Mouse (Mus musculus) heart, embryonic 10.5 days (tissue): Measurements from ENCODE around the gene Kansl1l. TPM values are rescaled to one million over a fixed set of nuclear protein-coding genes. Genes with fewer than 3 reads are reported as not detected.

Experiments used
- DNase-seq: peaks from one replicate; pipeline ENCODE4 v3.0.0-alpha.2; 2017; ENCODE audit warnings: low spot score
- H3K27ac ChIP-seq: fragments of 300-500 bp; sonication (generic); 2 replicates; pipeline ENCODE4 v1.5.1; 2016; ENCODE audit warnings: mild to moderate bottlenecking
- H3K27me3 ChIP-seq: fragments of 300-500 bp; sonication (generic); 2 replicates; pipeline ENCODE4 v1.6.1; 2016; ENCODE audit warnings: mild to moderate bottlenecking; ENCODE audit not compliant: poor library complexity, insufficient read depth, severe bottlenecking
- H3K36me3 ChIP-seq: fragments of 300-500 bp; sonication (generic); 2 replicates; pipeline ENCODE4 v1.6.1; 2016; ENCODE audit warnings: mild to moderate bottlenecking, moderate library complexity
- H3K4me1 ChIP-seq: fragments of 300-500 bp; sonication (generic); 2 replicates; pipeline ENCODE4 v1.6.1; 2016; ENCODE audit warnings: mild to moderate bottlenecking
- H3K4me3 ChIP-seq: fragments of 300-500 bp; sonication (generic); 2 replicates; pipeline ENCODE4 v1.5.1; 2016; ENCODE audit warnings: mild to moderate bottlenecking, moderate library complexity
- H3K9me3 ChIP-seq: fragments of 300-500 bp; sonication (generic); 2 replicates; pipeline ENCODE4 v1.6.1; 2016; ENCODE audit warnings: mild to moderate bottlenecking, moderate library complexity
- WGBS: fragments of 180-500 bp; shearing (Covaris S2); methylation state at CpG from one replicate; pipeline ENCODE4 v1.1.7; 2016; 5-methylcytosine and 5-hydroxymethylcytosine counted together
- polyA plus RNA-seq: library from polyadenylated mRNA; unstranded; fragments of >200 nt; fragmentation: Nextera tagmentation; extraction: Ambion mirVana; gene quantifications from 2 replicates; pipeline ENCODE4 v1.2.1, GENCODE M21; 2016

Gene Kansl1l
- polyA plus RNA-seq, result 7.1 and 10.2 TPM in 2 replicates

- Histone ChIP-seq H3K4me1 (peaks cover 8% of the 10 kb centered on the region; the same call in 1 of the 2 replicates), H3K27me3 (peaks cover 6% of the 10 kb centered on the region; the same call in 1 of the 2 replicates), H3K27ac (peak within 1 kb of the TSS; percentile 98), H3K36me3 (no peaks in the 10 kb centered on the region), H3K9me3 (no peaks in the 10 kb centered on the region), H3K4me3 (peak within 1 kb of the TSS; percentile 87)
- WGBS, result 1% methylated on average over 41 of the region's 56 CpGs
- DNase-seq, result peak; percentile 96
Measured at GRCm38 (mm10) chr1:66817453-66817839, at the start of gene Kansl1l. Gene Kansl1l, minus strand, starts transcription at chr1:66817562.

GRCm38 (mm10) chr1:66865633-66866032, 48.3 kb upstream of the Kansl1l start:
- Histone ChIP-seq H3K4me3 (no peak overlapping the region), H3K36me3 (no peaks in the 10 kb centered on the region), H3K4me1 (0 out of 2 replicates have a peak, but pooled peaks cover 8% of the 10 kb centered on the region), H3K9me3 (no peaks in the 10 kb centered on the region), H3K27me3 (no peaks in the 10 kb centered on the region), H3K27ac (no peak overlapping the region)
- DNase-seq, result no peak
- 65% methylated on average over 4 of the region's 4 CpGs for WGBS

- no peak for DNase-seq
- H3K4me1 ChIP-seq, result 0 out of 2 replicates have a peak, but pooled peaks cover 8% of the 10 kb centered on the region
- no peak overlapping the region for H3K27ac ChIP-seq
- H3K4me3 ChIP-seq, result peak overlapping the region; percentile 95
- WGBS, result 17% methylated on average over 9 of the region's 9 CpGs
- peaks cover 5% of the 10 kb centered on the region; the same call in 1 of the 2 replicates for H3K36me3 ChIP-seq
- H3K27me3 ChIP-seq, result no peaks in the 10 kb centered on the region
- H3K9me3 ChIP-seq, result no peaks in the 10 kb centered on the region
Measured at GRCm38 (mm10) chr1:66863741-66864495, 46.6 kb upstream of the Kansl1l start.

- Histone ChIP-seq H3K9me3 (no peaks in the 10 kb centered on the region), H3K4me1 (0 out of 2 replicates have a peak, but pooled peaks cover 8% of the 10 kb centered on the region), H3K27me3 (no peaks in the 10 kb centered on the region), H3K27ac (peak within 1 kb of the TSS; percentile 99), H3K4me3 (peak within 1 kb of the TSS; percentile 95), H3K36me3 (peaks cover 11% of the 10 kb centered on the region; the same call in 1 of the 2 replicates)
- under 1% methylated on average over 84 of the region's 85 CpGs for WGBS
- peak; percentile 88 for DNase-seq
Measured at GRCm38 (mm10) chr1:66862712-66863511, 45.5 kb upstream of the Kansl1l start, which contains the start of gene Acadl. Gene Acadl, minus strand, starts transcription at chr1:66863277.

GRCm38 (mm10) chr1:66861764-66862672, 44.7 kb upstream of the Kansl1l start:
- Histone ChIP-seq H3K9me3 (no peaks in the 10 kb centered on the region), H3K4me3 (peak overlapping the region; percentile 95), H3K36me3 (peaks cover 20% of the 10 kb centered on the region), H3K4me1 (0 out of 2 replicates have a peak, but pooled peaks cover 8% of the 10 kb centered on the region), H3K27me3 (no peaks in the 10 kb centered on the region), H3K27ac (peak overlapping the region; percentile 99)
- DNase-seq, result no peak
- WGBS, result 37% methylated on average over 14 of the region's 14 CpGs

- Histone ChIP-seq H3K9me3 (0 out of 2 replicates have a peak, but pooled peaks cover 8% of the 10 kb centered on the region), H3K4me3 (no peak overlapping the region), H3K4me1 (no peaks in the 10 kb centered on the region), H3K27me3 (no peaks in the 10 kb centered on the region), H3K36me3 (peaks cover 79% of the 10 kb centered on the region), H3K27ac (no peak overlapping the region)
- DNase-seq, result no peak
- WGBS, result 89% methylated on average over 4 of the region's 4 CpGs
Measured at GRCm38 (mm10) chr1:66847506-66847905, 30.1 kb upstream of the Kansl1l start.

- Histone ChIP-seq H3K4me3 (no peak overlapping the region), H3K9me3 (0 out of 2 replicates have a peak, but pooled peaks cover 8% of the 10 kb centered on the region), H3K27me3 (no peaks in the 10 kb centered on the region), H3K27ac (no peak overlapping the region), H3K36me3 (peaks cover 79% of the 10 kb centered on the region), H3K4me1 (no peaks in the 10 kb centered on the region)
- 86% methylated on average over 5 of the region's 5 CpGs for WGBS
- no peak for DNase-seq
Measured at GRCm38 (mm10) chr1:66845690-66846318, 28.4 kb upstream of the Kansl1l start.

- Histone ChIP-seq H3K36me3 (peaks cover 57% of the 10 kb centered on the region), H3K4me1 (no peaks in the 10 kb centered on the region), H3K27me3 (no peaks in the 10 kb centered on the region), H3K9me3 (no peaks in the 10 kb centered on the region), H3K27ac (no peak overlapping the region), H3K4me3 (no peak overlapping the region)
- no peak for DNase-seq
- WGBS, result 82% methylated on average over 10 of the region's 10 CpGs
Measured at GRCm38 (mm10) chr1:66841938-66842337, 24.6 kb upstream of the Kansl1l start.

- no peaks in the 10 kb centered on the region for H3K9me3 ChIP-seq
- H3K4me3 ChIP-seq, result no peak overlapping the region
- 77% methylated on average over 6 of the region's 6 CpGs for WGBS
- no peaks in the 10 kb centered on the region for H3K4me1 ChIP-seq
- peaks cover 55% of the 10 kb centered on the region for H3K36me3 ChIP-seq
- no peaks in the 10 kb centered on the region for H3K27me3 ChIP-seq
- DNase-seq, result no peak
- no peak overlapping the region for H3K27ac ChIP-seq
Measured at GRCm38 (mm10) chr1:66841510-66841909, 24.1 kb upstream of the Kansl1l start.

GRCm38 (mm10) chr1:66839755-66840438, 22.5 kb upstream of the Kansl1l start:
- no peaks in the 10 kb centered on the region for H3K4me1 ChIP-seq
- H3K4me3 ChIP-seq, result no peak overlapping the region
- no peak for DNase-seq
- no peak overlapping the region for H3K27ac ChIP-seq
- H3K27me3 ChIP-seq, result no peaks in the 10 kb centered on the region
- H3K36me3 ChIP-seq, result peaks cover 52% of the 10 kb centered on the region
- no peaks in the 10 kb centered on the region for H3K9me3 ChIP-seq
- WGBS, result 79% methylated on average over 7 of the region's 7 CpGs

GRCm38 (mm10) chr1:66839135-66839534, 21.8 kb upstream of the Kansl1l start:
- DNase-seq, result no peak
- H3K27ac ChIP-seq, result no peak overlapping the region
- no peaks in the 10 kb centered on the region for H3K4me1 ChIP-seq
- H3K9me3 ChIP-seq, result no peaks in the 10 kb centered on the region
- WGBS, result 88% methylated on average over 1 of the region's 1 CpGs
- peaks cover 55% of the 10 kb centered on the region for H3K36me3 ChIP-seq
- no peaks in the 10 kb centered on the region for H3K27me3 ChIP-seq
- H3K4me3 ChIP-seq, result no peak overlapping the region
